Mouse (Mus musculus) MEL (cell line): ENCODE measurements around the gene Fcho1. TPM values are rescaled to one million over a fixed set of nuclear protein-coding genes. Genes with fewer than 3 reads are reported as not detected.

Experiments
- DNase-seq: peaks from one replicate; pipeline ENCODE4 v3.0.0; 2011; ENCODE audit warnings: low read depth, low spot score
- H3K27ac ChIP-seq: 2 replicates; pipeline ENCODE4 v1.5.1; 2012; ENCODE audit warnings: low read depth, mild to moderate bottlenecking, control low read depth, low read length, moderate library complexity; ENCODE audit not compliant: control insufficient read depth
- H3K27me3 ChIP-seq, 2 experiments: fragments of 150-350 bp in 1 of 2; sonication (generic) in 1 of 2; 2 replicates each; pipeline ENCODE4 v1.6.1; 2012; ENCODE audit warnings: low read length in 2 of 2, mild to moderate bottlenecking in 2 of 2, improper control_type of control experiment in 1 of 2, moderate library complexity in 1 of 2; ENCODE audit not compliant: insufficient read depth in 2 of 2, control insufficient read depth in 1 of 2
- H3K36me3 ChIP-seq, 2 experiments: 2 replicates each; pipeline ENCODE4 v1.6.1; 2012 to 2014; ENCODE audit warnings: low read length in 2 of 2, improper control_type of control experiment in 1 of 2, inconsistent platforms in 1 of 2, mild to moderate bottlenecking in 1 of 2; ENCODE audit not compliant: insufficient read depth in 2 of 2, control insufficient read depth in 1 of 2
- H3K4me1 ChIP-seq, 2 experiments: fragments of 150-350 bp in 1 of 2; sonication (generic) in 1 of 2; 2 replicates each; pipeline ENCODE4 v1.6.1; 2012; ENCODE audit warnings: low read length in 2 of 2, improper control_type of control experiment in 1 of 2, mild to moderate bottlenecking in 1 of 2; ENCODE audit not compliant: insufficient read depth in 2 of 2, control insufficient read depth in 1 of 2
- H3K4me3 ChIP-seq, 2 experiments: fragments of 150-350 bp in 1 of 2; sonication (generic) in 1 of 2; 2 replicates each; pipeline ENCODE4 v1.5.1; 2012; ENCODE audit warnings: low read depth in 2 of 2, low read length in 2 of 2, mild to moderate bottlenecking in 2 of 2, moderate library complexity in 2 of 2, control low read depth in 1 of 2, improper control_type of control experiment in 1 of 2; ENCODE audit not compliant: control insufficient read depth in 1 of 2, insufficient read depth in 1 of 2
- H3K79me2 ChIP-seq: 2 replicates; pipeline ENCODE4 v1.6.1; 2012; ENCODE audit warnings: mild to moderate bottlenecking, low read length, moderate library complexity; ENCODE audit not compliant: control insufficient read depth, poor library complexity, insufficient read depth
- H3K9ac ChIP-seq: 2 replicates; pipeline ENCODE4 v1.6.1; 2012; ENCODE audit warnings: low read depth, mild to moderate bottlenecking, control low read depth, low read length, moderate library complexity; ENCODE audit not compliant: control insufficient read depth, poor library complexity, severe bottlenecking
- H3K9me3 ChIP-seq: fragments of 150-350 bp; sonication (generic); replicated peaks from 2 replicates; pipeline ENCODE4 v1.6.1; 2012; ENCODE audit warnings: mild to moderate bottlenecking, low read length, improper control_type of control experiment, moderate library complexity; ENCODE audit not compliant: insufficient read depth
- BHLHE40 ChIP-seq: IDR thresholded peaks from 2 replicates; pipeline ENCODE4 v1.6.1; 2012; ENCODE audit warnings: low read depth, mild to moderate bottlenecking, inconsistent platforms, low read length, improper control_type of control experiment, borderline replicate concordance
- CTCF ChIP-seq, 3 experiments: IDR thresholded peaks in 2 of 3; conservative IDR thresholded peaks in 1 of 3; 2 replicates each; pipeline ENCODE4 v1.5.1; 2011 to 2012; ENCODE audit warnings: low read length in 3 of 3, low read depth in 2 of 3, mild to moderate bottlenecking in 2 of 3, improper control_type of control experiment in 1 of 3, inconsistent platforms in 1 of 3, mixed read lengths in 1 of 3, moderate library complexity in 1 of 3; ENCODE audit not compliant: control insufficient read depth in 1 of 3, insufficient read depth in 1 of 3, poor library complexity in 1 of 3, severe bottlenecking in 1 of 3
- EP300 ChIP-seq, 2 experiments: IDR thresholded peaks; 2 replicates each; pipeline ENCODE4 v1.6.1; 2011; ENCODE audit warnings: improper control_type of control experiment in 2 of 2, low read length in 2 of 2, low read depth in 1 of 2, mild to moderate bottlenecking in 1 of 2
- GABPA ChIP-seq: IDR thresholded peaks from 2 replicates; pipeline ENCODE4 v1.6.1; 2012; ENCODE audit warnings: low read depth, mild to moderate bottlenecking, inconsistent platforms, low read length, improper control_type of control experiment, moderate library complexity
- MAZ ChIP-seq: IDR thresholded peaks from 2 replicates; pipeline ENCODE4 v1.6.1; 2012; ENCODE audit warnings: low read depth, mild to moderate bottlenecking, inconsistent platforms, low read length, improper control_type of control experiment
- MEF2A ChIP-seq: IDR thresholded peaks from 2 replicates; pipeline ENCODE4 v1.6.1; 2014; ENCODE audit warnings: low read depth, mild to moderate bottlenecking, inconsistent platforms, low read length, improper control_type of control experiment; ENCODE audit not compliant: poor library complexity, insufficient replicate concordance, severe bottlenecking; ENCODE audit errors: extremely low read depth
- MYC ChIP-seq: IDR thresholded peaks from 2 replicates; pipeline ENCODE4 v1.6.1; 2011; ENCODE audit warnings: low read depth, mild to moderate bottlenecking, low read length, improper control_type of control experiment, moderate library complexity
- NRF1 ChIP-seq: IDR thresholded peaks from 2 replicates; pipeline ENCODE4 v1.6.1; 2014; ENCODE audit warnings: low read depth, mild to moderate bottlenecking, inconsistent platforms, low read length, improper control_type of control experiment, moderate library complexity; ENCODE audit not compliant: poor library complexity, insufficient read depth, severe bottlenecking
- POLR2AphosphoS2 ChIP-seq: IDR thresholded peaks from 2 replicates; pipeline ENCODE4 v1.6.1; 2011; ENCODE audit warnings: low read length, improper control_type of control experiment
- POLR2AphosphoS5 ChIP-seq: IDR thresholded peaks from 2 replicates; pipeline ENCODE4 v1.6.1; 2012; ENCODE audit warnings: low read depth, borderline replicate concordance, mild to moderate bottlenecking, inconsistent platforms, low read length, moderate library complexity, mixed read lengths
- TAL1 ChIP-seq: IDR thresholded peaks from 2 replicates; pipeline ENCODE4 v1.6.1; 2012; ENCODE audit warnings: mild to moderate bottlenecking, inconsistent platforms, low read length, moderate library complexity, mixed read lengths
- TBP ChIP-seq: IDR thresholded peaks from 2 replicates; pipeline ENCODE4 v1.8.0; 2011; ENCODE audit warnings: low read depth, low read length, improper control_type of control experiment
- TCF12 ChIP-seq: IDR thresholded peaks from 2 replicates; pipeline ENCODE4 v1.6.1; 2014; ENCODE audit warnings: low read depth, mild to moderate bottlenecking, inconsistent platforms, low read length, improper control_type of control experiment, moderate library complexity
- ZMIZ1 ChIP-seq: IDR thresholded peaks from 2 replicates; pipeline ENCODE4 v1.6.1; 2012; ENCODE audit warnings: low read depth, mild to moderate bottlenecking, inconsistent platforms, low read length, improper control_type of control experiment, moderate library complexity
- polyA plus RNA-seq, 2 experiments: library from polyadenylated mRNA; stranded (reverse) in 1 of 2; unstranded in 1 of 2; fragments of >175 nt in 1 of 2; fragments of >200 nt in 1 of 2; gene quantifications; 2 replicates each; pipeline versions ENCODE4 v1.2.1 to v1.2.4; 2012; ENCODE audit warnings: low replicate concordance in 2 of 2, low read depth in 1 of 2; ENCODE audit not compliant: insufficient read length in 2 of 2, insufficient read depth in 1 of 2, missing spikeins in 1 of 2
- total RNA-seq: library from RNA; depleted of rRNA; stranded (reverse); fragments of 300-350 nt; gene quantifications from 2 replicates; pipeline ENCODE4 v1.2.3, GENCODE M21; 2012

The Fcho1 gene
- total and polyA plus RNA-seq, 3 experiments = 3.7 to 6.8 TPM; not detected in 1

GRCm38 (mm10) chr8:71693166-71694041 is 32.1 kb downstream of the Fcho1 start:
- DNase-seq = no peak
- no peaks in the 10 kb centered on the region for H3K36me3 ChIP-seq
- no peaks in the 10 kb centered on the region for H3K9me3 ChIP-seq
- no peak overlapping the region for H3K4me3 ChIP-seq
- H3K79me2 ChIP-seq = no peaks in the 10 kb centered on the region
- no peak overlapping the region for H3K27ac ChIP-seq
- no peak overlapping the region for H3K9ac ChIP-seq
- H3K27me3 ChIP-seq = no peaks in the 10 kb centered on the region
- H3K4me1 ChIP-seq = no peaks in the 10 kb centered on the region
- TF ChIP-seq POLR2AphosphoS2 (no peak), EP300 (IDR thresholded peaks at IDR 0.05; ENCODE audit: low read depth in 1 of 2, low read length in 2 of 2) (no peak), MYC (no peak), POLR2AphosphoS5 (no peak), GABPA (no peak), TBP (no peak), BHLHE40 (no peak), TCF12 (no peak), NRF1 (no peak), TAL1 (no peak), CTCF (IDR thresholded peaks at IDR 0.05 in 2 of 3, conservative IDR thresholded peaks at IDR 0.05 in 1 of 3; ENCODE audit: control insufficient read depth in 1 of 3, insufficient read depth in 1 of 3, low read depth in 2 of 3, low read length in 3 of 3, poor library complexity in 1 of 3, severe bottlenecking in 1 of 3) (no peak)

GRCm38 (mm10) chr8:71692509-71692908 is 33.0 kb downstream of the Fcho1 start:
- H3K4me3 ChIP-seq = no peak overlapping the region
- H3K4me1 ChIP-seq = no peaks in the 10 kb centered on the region
- no peaks in the 10 kb centered on the region for H3K36me3 ChIP-seq
- H3K79me2 ChIP-seq = no peaks in the 10 kb centered on the region
- TF ChIP-seq MEF2A = no peak
- no peak for TF ChIP-seq EP300 (IDR thresholded peaks at IDR 0.05; ENCODE audit: low read depth in 1 of 2, low read length in 2 of 2)
- TF ChIP-seq TBP = no peak
- TF ChIP-seq MAZ = no peak
- TF ChIP-seq ZMIZ1 = no peak
- no peaks in the 10 kb centered on the region for H3K9me3 ChIP-seq
- no peak overlapping the region for H3K9ac ChIP-seq
- H3K27ac ChIP-seq = no peak overlapping the region
- DNase-seq = no peak
- no peaks in the 10 kb centered on the region for H3K27me3 ChIP-seq
